Mouse (Mus musculus) hindbrain, embryonic 10.5 days (tissue): ENCODE measurements at regions not wholly inside any gene's neighbourhood (a gene's known extent, or its start where the extent isn't known, plus 50 kb on each side); places are given as distances from the start of the nearest gene placed in this dataset.
A peak's percentile ranks its signal among the peaks of the same experiment; 100 is the strongest.

Experiments used
- DNase-seq: peaks from one replicate; pipeline ENCODE4 v3.0.0-alpha.2; 2017; ENCODE audit warnings: low spot score
- H3K27ac ChIP-seq: fragments of 300-500 bp; sonication (generic); 2 replicates; pipeline ENCODE4 v1.5.1; 2016; ENCODE audit warnings: mild to moderate bottlenecking, moderate library complexity
- H3K27me3 ChIP-seq: fragments of 300-500 bp; sonication (generic); 2 replicates; pipeline ENCODE4 v1.6.1; 2016; ENCODE audit warnings: mild to moderate bottlenecking; ENCODE audit not compliant: poor library complexity, insufficient read depth, severe bottlenecking
- H3K36me3 ChIP-seq: fragments of 300-500 bp; sonication (generic); 2 replicates; pipeline ENCODE4 v1.6.1; 2016; ENCODE audit warnings: mild to moderate bottlenecking, moderate library complexity
- H3K4me1 ChIP-seq: fragments of 300-500 bp; sonication (generic); replicated peaks from 2 replicates; pipeline ENCODE4 v1.6.1; 2016; ENCODE audit warnings: mild to moderate bottlenecking
- H3K4me3 ChIP-seq: fragments of 300-500 bp; sonication (generic); 2 replicates; pipeline ENCODE4 v1.5.1; 2016; ENCODE audit warnings: mild to moderate bottlenecking, moderate library complexity
- H3K9me3 ChIP-seq: fragments of 300-500 bp; sonication (generic); 2 replicates; pipeline ENCODE4 v1.6.1; 2016; ENCODE audit warnings: mild to moderate bottlenecking, moderate library complexity
- WGBS: fragments of 180-500 bp; shearing (Covaris S2); methylation state at CpG from one replicate; pipeline ENCODE4 v1.1.7; 2016; 5-methylcytosine and 5-hydroxymethylcytosine counted together

DNA sequence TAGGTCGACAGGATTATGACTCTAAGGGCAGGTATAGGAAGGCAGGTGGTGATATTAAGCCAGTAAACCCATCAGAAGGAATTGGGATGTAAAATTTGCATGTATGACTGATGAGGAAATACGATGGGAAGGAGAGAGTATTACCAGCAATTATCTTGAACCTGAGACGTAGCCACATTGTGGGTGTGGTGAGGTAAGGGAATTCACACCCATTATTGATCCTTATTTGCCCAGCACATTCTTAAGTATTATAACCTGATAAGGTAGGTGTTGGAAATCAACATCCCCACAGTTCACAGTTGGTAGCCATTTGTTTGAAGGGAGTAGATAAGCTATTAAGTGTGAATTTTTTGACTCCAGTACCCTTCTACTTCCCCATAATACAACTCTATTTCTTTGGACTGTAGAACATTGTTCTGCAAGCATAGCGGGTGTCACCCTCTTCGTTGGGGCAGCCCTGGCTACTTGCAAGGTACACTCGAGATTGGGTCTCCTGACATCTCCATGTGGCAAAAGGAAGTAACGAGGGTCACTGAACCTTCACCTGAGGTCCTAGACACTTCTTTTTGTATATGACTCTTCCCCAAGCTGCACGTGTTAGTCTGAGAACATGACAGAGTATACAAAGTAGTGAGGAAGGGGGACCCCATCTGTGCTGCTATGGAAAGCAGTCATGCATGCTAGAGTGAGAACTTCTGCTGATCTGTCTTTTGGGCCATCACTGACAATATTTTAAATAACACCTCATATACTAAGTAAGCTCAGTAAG lies 104.0 kb upstream of the Tnfaip3 start:
- 88% methylated on average over 8 of the region's 8 CpGs for WGBS

DNA sequence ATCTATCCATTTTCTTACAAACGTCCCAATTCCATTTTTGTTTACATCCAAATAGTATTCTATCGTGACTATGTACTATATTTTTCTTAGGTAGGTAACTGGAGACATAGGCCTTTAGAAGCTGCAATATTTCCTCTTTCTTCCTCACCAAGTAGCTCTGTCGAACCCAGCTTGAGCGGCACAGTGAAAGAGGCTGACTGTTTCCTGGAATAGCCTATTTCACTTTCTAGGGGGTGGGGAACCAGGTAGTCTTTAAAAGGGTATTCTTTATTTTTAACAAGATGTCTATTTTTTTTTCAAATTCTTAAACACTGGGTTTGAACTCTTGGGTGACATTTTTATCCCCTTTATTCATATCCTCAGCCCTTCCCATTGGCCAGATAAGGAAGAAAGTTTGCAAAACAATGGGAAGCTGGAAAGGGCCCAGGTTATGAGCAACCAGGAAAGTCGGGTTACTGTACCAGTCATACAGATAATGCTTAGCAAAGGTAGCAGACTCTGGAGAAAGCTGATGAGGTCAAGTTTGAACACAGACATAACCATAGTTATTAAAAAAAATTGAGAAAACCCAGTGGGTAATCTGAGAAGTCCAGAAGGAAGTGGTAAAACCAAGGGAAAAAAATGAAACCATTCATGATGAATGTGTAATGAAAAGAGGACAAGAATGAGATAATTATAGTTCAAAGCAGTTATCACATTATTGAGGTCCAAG lies 103.3 kb upstream of the Tnfaip3 start:
- no peaks in the 10 kb centered on the region for H3K9me3 ChIP-seq
- H3K4me3 ChIP-seq, result no peak overlapping the region
- peaks cover 29% of the 10 kb centered on the region for H3K4me1 ChIP-seq
- 84% methylated on average over 5 of the region's 5 CpGs for WGBS
- H3K27ac ChIP-seq, result no peak overlapping the region
- DNase-seq, result no peak
- H3K36me3 ChIP-seq, result no peaks in the 10 kb centered on the region
- H3K27me3 ChIP-seq, result no peaks in the 10 kb centered on the region

More for the DNA sequence above, 104.0 kb upstream of the Tnfaip3 start:
- H3K4me3 ChIP-seq, result no peak overlapping the region
- H3K27ac ChIP-seq, result no peak overlapping the region
- no peaks in the 10 kb centered on the region for H3K36me3 ChIP-seq
- H3K27me3 ChIP-seq, result no peaks in the 10 kb centered on the region
- peaks cover 33% of the 10 kb centered on the region for H3K4me1 ChIP-seq
- H3K9me3 ChIP-seq, result no peaks in the 10 kb centered on the region
- DNase-seq, result no peak

DNA sequence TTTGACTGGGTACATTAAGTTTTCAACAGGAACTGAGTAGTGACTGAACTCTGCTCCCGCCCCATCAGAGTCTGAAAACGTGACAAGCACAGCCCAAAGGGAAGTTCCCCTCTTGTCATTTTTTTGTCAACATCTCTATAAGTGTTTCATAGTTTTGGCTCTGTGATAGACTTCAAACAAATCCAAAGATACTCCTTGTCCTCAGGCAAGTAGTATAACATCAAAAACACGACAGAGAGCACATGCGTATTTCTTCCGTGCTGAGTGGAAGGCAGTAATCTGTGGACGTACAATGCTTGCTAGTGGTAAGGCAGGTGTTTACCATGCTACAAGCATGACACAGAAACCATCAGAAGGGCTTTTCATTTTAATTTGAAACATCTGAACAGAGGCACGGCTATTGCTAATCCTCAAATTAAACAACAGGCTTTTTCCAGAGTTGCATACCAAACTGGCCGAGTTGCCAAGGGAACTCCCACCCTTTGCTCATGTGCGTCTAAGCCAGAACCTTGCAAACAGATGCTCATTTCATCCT lies 101.7 kb upstream of the Tnfaip3 start:
- Histone ChIP-seq H3K4me1 (peaks cover 17% of the 10 kb centered on the region), H3K27me3 (no peaks in the 10 kb centered on the region), H3K4me3 (no peak overlapping the region), H3K27ac (no peak overlapping the region), H3K9me3 (no peaks in the 10 kb centered on the region), H3K36me3 (no peaks in the 10 kb centered on the region)
- 53% methylated on average over 9 of the region's 9 CpGs for WGBS
- no peak for DNase-seq

DNA sequence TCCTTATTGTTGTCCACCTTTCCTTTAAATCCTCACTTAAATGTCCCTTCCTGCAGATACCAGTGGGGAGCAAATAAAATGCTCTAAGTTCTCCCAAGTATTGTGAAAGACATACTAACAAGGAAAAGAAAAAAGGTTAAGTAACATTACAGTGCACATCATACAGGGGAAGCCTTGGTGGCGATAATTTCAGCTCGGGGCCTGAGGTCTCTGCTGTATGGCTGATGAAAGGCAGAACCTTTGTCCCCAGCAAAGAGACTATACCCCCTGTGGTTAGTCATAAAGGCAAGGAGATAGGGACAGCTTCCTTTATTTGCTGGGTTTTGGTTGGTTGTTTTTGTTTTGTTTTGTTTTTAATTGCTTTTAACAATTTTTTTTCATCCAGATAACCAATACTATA lies 97.0 kb upstream of the Tnfaip3 start:
- no peaks in the 10 kb centered on the region for H3K9me3 ChIP-seq
- H3K36me3 ChIP-seq, result no peaks in the 10 kb centered on the region
- no peak overlapping the region for H3K4me3 ChIP-seq
- DNase-seq, result no peak
- WGBS, result 58% methylated on average over 2 of the region's 2 CpGs
- peaks cover 15% of the 10 kb centered on the region for H3K4me1 ChIP-seq
- no peaks in the 10 kb centered on the region for H3K27me3 ChIP-seq
- H3K27ac ChIP-seq, result no peak overlapping the region

DNA sequence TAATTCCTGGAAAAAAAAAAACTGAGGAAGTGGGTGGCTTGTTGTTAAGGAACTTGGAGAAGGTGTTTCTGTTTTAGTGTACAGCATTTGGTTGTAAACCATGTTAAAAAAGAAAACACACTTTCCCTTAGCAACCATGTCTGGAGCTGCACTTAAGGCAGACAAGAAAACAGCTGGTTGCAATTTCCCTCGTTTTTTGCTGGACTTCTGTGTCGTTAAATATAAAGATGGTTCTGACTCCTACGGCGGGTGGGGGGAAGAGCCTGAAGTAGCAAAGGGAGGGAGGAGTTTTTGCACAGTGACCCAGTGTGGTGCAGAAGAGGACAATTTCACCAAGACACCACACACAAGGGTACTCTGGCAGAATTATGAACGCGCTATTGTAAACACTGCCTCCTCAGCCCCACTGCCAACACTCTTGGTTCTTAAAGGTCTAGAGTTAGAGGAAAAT lies 89.8 kb upstream of the Tnfaip3 start:
- Histone ChIP-seq H3K27me3 (no peaks in the 10 kb centered on the region), H3K9me3 (no peaks in the 10 kb centered on the region), H3K36me3 (no peaks in the 10 kb centered on the region), H3K4me3 (no peak overlapping the region), H3K27ac (0 out of 2 replicates have a peak overlapping the region, but pooled peaks have one; percentile 0), H3K4me1 (no peaks in the 10 kb centered on the region)
- WGBS, result 66% methylated on average over 6 of the region's 6 CpGs
- no peak for DNase-seq

DNA sequence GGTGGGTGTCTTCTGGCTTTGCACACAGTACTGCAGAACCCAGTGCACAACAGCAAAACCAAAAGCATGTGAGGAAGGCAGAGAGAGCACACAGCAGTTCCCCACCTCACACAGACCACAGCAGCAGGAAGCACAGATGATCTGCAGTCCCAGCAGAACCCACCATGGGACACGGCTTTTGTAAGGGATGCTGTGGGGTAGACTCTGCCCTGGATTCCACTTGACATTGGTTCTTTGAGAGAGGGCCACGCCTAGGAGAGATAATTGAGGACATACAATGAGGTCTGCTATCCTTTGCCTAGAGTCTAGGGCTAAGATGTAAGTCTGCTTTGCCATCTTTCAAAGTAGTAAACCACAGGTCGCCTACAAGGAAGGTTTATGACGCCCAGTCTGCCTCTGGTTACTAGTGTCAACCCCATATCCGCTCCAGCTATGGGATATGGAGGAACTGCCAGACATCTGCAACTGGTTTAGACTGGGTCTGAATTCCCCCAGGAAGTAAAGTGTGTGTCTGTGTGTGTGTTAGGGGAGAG lies 89.3 kb upstream of the Tnfaip3 start:
- Histone ChIP-seq H3K27me3 (no peaks in the 10 kb centered on the region), H3K4me3 (no peak overlapping the region), H3K4me1 (no peaks in the 10 kb centered on the region), H3K36me3 (no peaks in the 10 kb centered on the region), H3K9me3 (no peaks in the 10 kb centered on the region), H3K27ac (no peak overlapping the region; the same call in 1 of the 2 replicates)
- WGBS, result 67% methylated on average over 5 of the region's 5 CpGs
- DNase-seq, result no peak

DNA sequence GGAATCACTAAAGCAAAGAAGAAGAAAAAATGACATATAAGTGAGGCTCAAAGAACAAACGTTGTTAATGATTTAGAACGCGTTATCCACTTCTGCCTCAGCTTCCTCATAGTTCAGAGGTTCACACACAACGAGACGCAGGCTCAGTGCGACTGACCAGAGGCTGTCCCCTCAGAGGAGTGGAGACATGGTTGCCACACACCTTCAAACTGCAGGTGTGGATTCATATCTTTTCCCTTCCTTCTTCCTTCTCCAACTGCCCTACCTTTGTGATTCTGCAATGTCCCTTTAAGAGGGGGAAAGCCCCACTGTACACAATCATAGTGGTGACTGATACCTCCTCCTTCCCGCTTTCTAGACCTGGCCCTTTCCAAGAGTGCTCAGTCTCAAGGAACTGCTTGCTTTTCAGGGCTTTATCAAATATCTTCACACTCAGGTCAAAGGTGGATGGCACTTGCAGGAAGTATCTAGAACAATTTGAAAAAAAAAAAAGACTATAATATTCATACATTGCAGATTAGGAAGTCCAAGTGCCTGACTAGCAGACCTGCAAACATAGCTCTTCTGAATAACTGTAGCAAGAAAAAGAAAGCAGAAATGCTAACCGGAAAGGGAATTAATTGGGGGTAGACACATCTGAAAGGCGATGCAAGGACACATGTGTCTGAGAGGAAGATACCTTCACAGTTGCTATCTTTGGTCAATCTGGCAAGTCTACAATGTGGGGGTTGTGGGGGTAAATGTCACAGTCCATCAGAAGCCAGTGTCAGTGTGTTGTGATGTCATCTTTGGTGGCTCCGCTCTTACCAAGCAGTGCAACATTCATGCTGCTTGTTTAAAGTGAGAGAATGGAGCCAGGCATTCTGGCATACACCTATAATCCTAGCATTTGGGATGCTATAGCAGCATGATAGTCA lies 84.2 kb upstream of the Tnfaip3 start:
- DNase-seq, result no peak
- 85% methylated on average over 10 of the region's 10 CpGs for WGBS
- H3K27ac ChIP-seq, result no peak overlapping the region
- H3K36me3 ChIP-seq, result no peaks in the 10 kb centered on the region
- H3K4me3 ChIP-seq, result no peak overlapping the region
- H3K4me1 ChIP-seq, result no peaks in the 10 kb centered on the region
- H3K9me3 ChIP-seq, result no peaks in the 10 kb centered on the region
- H3K27me3 ChIP-seq, result no peaks in the 10 kb centered on the region

DNA sequence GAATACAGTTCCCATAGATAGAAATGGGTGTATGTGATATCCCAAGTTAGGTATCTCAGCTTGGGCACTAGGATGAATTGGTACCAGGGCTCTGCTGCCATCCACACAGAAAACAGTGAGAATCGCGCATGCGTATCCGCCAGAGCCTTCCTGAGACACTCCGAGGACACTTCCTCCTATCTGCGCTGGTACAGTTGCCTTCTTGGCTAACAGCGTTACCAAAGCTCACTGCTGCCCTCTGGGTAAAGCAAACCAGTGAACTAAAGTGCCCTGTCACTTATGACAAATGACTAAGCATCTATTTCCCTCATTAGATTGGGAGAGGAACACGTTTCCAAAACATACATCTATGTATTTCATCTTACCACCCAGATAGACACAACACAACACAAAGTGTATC lies 78.8 kb upstream of the Tnfaip3 start:
- no peak for DNase-seq
- no peaks in the 10 kb centered on the region for H3K9me3 ChIP-seq
- H3K4me1 ChIP-seq, result no peaks in the 10 kb centered on the region; the same call in 1 of the 2 replicates
- H3K27me3 ChIP-seq, result no peaks in the 10 kb centered on the region
- no peak overlapping the region for H3K4me3 ChIP-seq
- H3K36me3 ChIP-seq, result no peaks in the 10 kb centered on the region
- 54% methylated on average over 8 of the region's 8 CpGs for WGBS
- no peak overlapping the region for H3K27ac ChIP-seq

DNA sequence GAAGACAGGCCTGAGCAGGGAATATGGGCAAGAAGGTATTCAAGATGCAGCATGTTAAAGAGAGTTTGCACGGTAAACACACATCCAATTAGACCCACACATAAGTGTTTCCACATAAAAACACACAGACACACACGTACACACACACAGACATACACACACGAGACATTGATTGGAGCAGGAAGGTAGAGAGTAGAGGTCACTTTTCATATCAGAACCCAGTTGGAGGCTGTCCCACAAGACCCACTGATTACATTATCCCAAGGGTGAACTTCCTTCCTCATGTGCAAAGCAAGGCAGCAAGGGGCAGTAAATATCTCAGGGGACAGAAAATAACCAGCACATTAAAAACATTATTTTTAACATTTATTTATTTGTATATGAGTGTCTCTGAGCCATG lies 78.2 kb upstream of the Tnfaip3 start:
- no peaks in the 10 kb centered on the region for H3K27me3 ChIP-seq
- no peaks in the 10 kb centered on the region; the same call in 1 of the 2 replicates for H3K4me1 ChIP-seq
- DNase-seq, result no peak
- H3K4me3 ChIP-seq, result no peak overlapping the region
- H3K27ac ChIP-seq, result no peak overlapping the region
- no peaks in the 10 kb centered on the region for H3K9me3 ChIP-seq
- no peaks in the 10 kb centered on the region for H3K36me3 ChIP-seq
- WGBS, result 87% methylated on average over 3 of the region's 3 CpGs

DNA sequence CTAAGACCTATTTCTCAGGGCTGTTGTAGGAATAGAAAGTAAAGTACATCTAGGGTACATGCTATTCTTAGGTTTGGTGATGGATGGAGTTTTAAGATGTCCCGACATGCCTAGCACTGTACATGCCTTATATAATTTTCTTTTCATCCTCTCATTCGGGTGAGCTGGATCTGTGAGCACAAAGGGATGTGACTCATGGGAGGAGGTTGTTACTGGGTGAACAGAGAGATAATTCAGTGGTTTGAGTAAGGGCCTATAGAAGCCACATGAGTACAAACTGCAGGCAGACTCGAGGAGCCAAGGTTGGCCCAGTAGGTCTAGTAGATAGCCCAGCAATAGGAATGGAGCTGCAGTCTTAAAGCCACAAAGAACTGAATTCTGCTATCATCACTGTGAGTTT lies 76.5 kb upstream of the Tnfaip3 start:
- H3K27ac ChIP-seq, result no peak overlapping the region
- no peaks in the 10 kb centered on the region; the same call in 1 of the 2 replicates for H3K4me1 ChIP-seq
- no peaks in the 10 kb centered on the region for H3K9me3 ChIP-seq
- WGBS, result 89% methylated on average over 3 of the region's 3 CpGs
- H3K4me3 ChIP-seq, result no peak overlapping the region
- H3K27me3 ChIP-seq, result no peaks in the 10 kb centered on the region
- no peaks in the 10 kb centered on the region for H3K36me3 ChIP-seq
- DNase-seq, result no peak

DNA sequence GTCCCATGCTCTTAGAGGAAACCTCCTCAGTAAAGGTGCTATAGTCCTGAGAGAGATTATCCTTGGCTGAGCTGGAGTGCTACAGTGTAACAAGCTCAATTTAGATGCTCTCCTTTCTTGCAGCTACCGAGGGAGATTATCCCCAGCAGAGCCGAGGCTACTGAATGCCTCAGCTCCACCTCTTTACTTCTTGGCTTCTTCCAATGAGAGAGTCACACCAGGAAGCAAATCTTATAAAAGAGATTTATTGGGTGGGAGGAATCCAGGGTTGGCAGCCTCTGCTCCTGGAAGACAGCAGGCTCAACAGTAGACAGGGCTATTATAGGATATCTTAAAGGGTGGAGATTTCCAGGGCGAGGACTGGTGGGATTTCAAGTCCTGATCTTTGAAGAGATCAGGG lies 75.7 kb upstream of the Tnfaip3 start:
- Histone ChIP-seq H3K4me3 (no peak overlapping the region), H3K36me3 (no peaks in the 10 kb centered on the region), H3K27ac (no peak overlapping the region), H3K27me3 (no peaks in the 10 kb centered on the region), H3K4me1 (no peaks in the 10 kb centered on the region; the same call in 1 of the 2 replicates), H3K9me3 (no peaks in the 10 kb centered on the region)
- WGBS, result 59% methylated on average over 3 of the region's 3 CpGs
- DNase-seq, result no peak

DNA sequence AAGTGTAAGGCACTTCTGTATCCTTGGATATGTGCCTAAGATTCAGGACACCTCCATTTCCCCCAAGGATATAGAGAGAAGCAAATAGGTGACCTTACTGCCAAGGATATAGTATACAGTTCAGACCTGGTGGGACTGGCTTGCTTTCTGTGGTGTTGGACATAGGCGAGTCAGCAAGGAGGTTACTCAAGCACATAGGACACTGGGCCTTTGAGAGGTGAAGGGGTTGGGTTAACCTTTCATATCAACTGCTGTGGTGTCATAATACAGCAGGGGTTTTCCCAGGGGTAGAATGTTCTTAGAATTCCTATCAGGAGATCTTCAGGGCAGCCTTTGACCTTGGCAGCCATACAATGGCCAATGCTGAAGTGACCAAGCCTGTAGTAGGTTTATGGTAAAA lies 71.5 kb upstream of the Tnfaip3 start:
- WGBS, result 93% methylated on average over 1 of the region's 1 CpGs
- Histone ChIP-seq H3K9me3 (no peaks in the 10 kb centered on the region), H3K27me3 (no peaks in the 10 kb centered on the region), H3K36me3 (no peaks in the 10 kb centered on the region), H3K27ac (no peak overlapping the region), H3K4me3 (no peak overlapping the region), H3K4me1 (no peaks in the 10 kb centered on the region; the same call in 1 of the 2 replicates)
- DNase-seq, result no peak
